Mouse (Mus musculus) embryo, embryonic 10 days (tissue): ENCODE results near the gene Cox8a.

Source experiments
- DNase-seq: peaks from one replicate; pipeline ENCODE4 v3.0.0-alpha.2; 2015; ENCODE audit warnings: low spot score

Gene Cox8a

GRCm38 (mm10) chr19:7223488-7223887 is 6.1 kb upstream of the Cox8a start:
- DNase-seq, result no peak

DNA sequence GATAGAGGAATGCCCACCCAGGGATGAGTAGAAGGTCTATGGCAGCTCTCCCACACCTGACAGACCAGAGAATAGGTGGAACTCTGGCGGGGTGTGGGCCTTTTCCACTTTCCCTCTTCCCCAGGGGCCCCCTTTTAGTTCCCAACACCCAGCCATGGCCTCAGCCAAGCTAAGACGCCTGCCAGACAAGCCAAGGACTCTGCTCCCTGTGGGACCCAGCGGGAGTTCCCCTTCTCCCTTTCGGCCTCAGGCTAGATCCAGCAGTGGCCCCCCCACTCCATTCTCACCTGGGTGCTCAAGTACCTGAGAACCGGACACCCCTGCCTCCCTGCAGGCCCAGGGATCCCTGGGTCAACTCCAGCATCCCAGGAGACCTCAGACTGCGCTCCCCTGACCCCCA is 4.8 kb upstream of the Cox8a start:
- no peak for DNase-seq

DNA sequence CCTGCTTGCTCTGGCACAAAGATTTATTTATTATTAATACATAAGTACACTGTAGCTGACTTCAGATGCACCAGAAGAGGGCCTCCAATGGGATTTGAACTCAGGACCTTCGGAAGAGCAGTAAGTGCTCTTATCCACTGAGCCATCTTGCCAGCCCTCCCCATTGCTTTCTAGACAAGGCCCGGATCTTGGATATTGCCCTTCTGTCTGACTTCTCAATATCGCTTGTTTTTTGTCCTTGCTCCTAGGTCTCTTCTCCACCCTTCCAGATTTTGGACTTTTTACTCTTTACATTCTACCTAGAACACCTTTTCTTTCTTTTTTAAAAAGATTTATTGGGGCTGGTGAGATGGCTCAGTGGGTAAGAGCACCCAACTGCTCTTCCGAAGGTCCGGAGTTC is 1.3 kb upstream of the Cox8a start:
- DNase-seq, result no peak

- DNase-seq, result no peak
These were observed 481 bp upstream of the Cox8a start for GRCm38 (mm10) chr19:7217926-7218267.

GRCm38 (mm10) chr19:7214484-7214883 is 2.9 kb downstream of the Cox8a start:
- DNase-seq, result no peak

DNA sequence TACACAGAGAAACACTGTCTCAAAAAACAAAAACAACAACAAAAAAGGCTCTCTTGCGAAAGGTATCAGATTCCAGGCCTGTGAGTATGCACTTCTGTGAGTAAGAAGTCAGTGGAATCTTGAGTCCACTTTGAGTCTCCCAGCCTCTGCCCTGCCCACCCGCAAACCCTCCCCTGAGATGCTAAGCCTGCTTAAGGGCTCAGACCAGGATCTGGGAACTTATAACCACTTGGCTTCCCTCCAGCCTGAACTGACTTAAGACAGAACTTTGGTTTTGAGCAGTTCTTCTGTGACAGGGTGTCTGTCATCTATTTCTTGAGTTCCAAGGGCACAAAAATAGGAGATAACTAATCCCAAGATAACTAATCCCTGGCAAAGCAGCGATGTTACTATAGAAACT is 4.4 kb downstream of the Cox8a start:
- DNase-seq, result no peak

- no peak for DNase-seq
These were observed 5.2 kb downstream of the Cox8a start for GRCm38 (mm10) chr19:7212216-7212615.

GRCm38 (mm10) chr19:7209907-7210646 is 7.3 kb downstream of the Cox8a start:
- no peak for DNase-seq

GRCm38 (mm10) chr19:7205753-7206736 is 11.4 kb downstream of the Cox8a start, which contains the start of gene Otub1:
TSS of gene Otub1 (minus strand) at chr19:7206316.
- DNase-seq, result peak; percentile 97

DNA sequence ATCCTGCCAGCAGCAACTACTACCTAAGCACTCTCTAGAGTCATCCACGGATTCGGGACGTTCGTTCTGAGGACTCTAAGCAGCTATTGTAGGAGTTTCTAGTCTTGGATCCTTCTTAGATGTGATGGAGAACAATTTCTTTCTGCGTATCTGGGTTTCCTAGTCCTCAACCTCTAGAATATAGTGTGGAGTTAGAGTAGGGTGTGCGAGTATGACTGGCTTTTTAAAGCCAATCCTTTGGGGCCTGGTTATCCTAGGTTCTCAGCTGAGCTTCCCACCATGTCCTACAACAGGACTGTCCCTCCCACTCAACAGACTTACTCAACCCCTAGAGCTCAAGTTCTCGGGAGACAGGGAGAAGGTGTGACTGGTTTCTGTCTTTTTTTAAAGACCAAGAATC is 12.1 kb downstream of the Cox8a start:
- DNase-seq, result no peak

- no peak for DNase-seq
These were observed 12.5 kb downstream of the Cox8a start for GRCm38 (mm10) chr19:7204898-7205297.

GRCm38 (mm10) chr19:7200427-7200826 is 17.0 kb downstream of the Cox8a start:
- no peak for DNase-seq

DNA sequence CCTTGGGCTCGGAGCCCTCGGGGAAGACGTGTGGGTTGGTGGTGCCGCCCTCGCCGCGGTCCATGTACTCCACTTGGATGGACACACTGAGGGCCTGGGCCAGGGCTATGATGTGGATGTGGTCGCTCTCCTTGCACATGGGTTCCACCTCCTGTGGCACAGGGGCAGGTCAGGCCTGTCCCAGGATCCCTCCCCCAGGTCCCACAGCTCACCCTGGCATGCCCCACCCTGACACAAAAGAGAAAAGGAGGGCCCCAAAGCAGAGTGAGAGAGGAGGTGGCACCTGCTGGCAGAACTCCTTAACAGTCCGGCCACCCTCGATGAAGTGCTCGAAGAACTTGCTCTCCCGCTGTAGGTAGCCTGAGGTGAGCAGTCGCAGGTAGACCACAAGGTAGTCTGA is 18.3 kb downstream of the Cox8a start:
- DNase-seq, result no peak

DNA sequence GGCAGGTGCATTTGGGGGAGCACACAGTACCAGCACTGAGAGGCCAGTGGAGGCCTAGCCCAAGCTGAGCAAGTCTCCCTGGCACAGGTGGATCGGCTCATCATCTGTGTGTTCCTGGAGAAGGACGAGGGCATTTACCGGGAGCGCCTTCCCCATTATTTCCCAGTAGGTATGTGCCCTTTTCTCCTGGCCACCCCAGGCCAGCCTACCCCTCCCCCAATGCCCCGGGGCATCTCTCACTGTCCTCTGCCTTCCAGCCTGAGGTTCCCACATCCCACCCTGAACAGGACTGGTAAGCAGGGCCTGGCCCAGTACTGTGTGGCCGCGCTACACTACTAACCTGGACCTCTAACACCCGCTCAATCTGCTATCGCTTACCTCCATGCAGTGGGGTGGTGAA is 20.0 kb downstream of the Cox8a start:
- no peak for DNase-seq

DNA sequence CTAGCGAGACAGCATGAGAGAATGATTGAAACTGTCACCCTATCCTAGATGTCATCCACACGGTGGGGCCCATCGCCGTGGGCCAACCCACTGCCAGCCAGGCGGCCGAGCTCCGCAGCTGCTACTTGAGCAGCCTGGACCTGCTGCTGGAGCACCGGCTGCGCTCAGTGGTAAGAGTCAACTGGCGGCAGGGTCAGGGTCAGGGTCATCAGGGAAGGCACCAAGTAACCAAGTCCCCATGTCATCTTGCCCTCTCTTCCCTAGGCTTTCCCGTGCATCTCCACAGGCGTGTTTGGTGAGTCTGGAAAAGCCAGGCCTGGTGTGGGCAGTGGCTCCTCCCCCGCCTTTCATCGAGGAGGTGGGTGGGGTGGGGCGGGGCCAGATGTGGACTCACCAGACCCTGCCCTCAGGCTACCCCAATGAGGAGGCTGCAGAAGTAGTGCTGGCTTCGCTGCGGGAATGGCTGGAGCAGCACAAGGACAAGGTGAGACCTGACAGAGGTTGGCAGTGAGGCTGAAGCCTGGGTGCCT is 20.6 kb downstream of the Cox8a start:
- peak; percentile 75 for DNase-seq

DNA sequence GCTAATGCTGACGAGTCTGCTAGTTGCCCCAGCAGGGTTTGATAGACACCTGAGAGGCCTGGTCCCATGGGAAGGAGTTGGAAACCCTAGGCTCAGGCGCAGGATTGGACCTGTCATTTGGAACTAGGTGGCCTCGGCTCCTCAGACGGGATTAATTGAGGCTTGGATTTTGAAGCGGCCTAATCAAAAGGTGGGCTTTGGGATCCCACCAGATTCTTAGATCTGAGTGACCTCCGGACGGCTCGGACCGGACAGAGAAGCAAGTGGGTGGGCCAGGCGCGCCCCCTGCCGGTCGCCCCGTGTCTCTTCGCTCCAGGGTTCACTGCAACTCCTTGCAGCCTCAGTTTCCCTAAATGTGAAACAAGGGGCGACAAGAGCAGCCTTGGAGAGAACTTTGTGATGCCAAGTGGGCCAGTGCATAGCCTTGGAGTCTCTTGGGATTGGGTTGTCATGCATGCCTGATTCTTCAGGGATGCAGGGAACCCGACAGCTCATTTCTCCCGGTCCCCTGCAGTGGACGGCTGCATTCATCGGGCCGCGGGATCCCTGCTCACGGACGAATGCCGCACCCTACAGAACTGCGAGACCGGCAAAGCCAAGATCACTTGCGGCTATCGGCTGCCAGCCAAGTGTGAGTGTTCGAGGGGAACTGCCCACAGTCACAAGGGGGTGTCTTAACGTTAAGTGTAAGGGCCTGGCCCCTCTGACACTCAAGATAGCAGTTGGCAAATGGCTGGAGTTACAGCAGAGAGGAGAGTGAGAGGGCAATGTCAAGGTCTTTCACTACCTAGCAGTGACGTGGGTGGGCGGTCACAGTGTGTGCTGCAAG is 21.3 kb downstream of the Cox8a start:
- DNase-seq, result peak; percentile 73

- no peak for DNase-seq
These were observed 24.9 kb downstream of the Cox8a start for GRCm38 (mm10) chr19:7192561-7192967.

DNA sequence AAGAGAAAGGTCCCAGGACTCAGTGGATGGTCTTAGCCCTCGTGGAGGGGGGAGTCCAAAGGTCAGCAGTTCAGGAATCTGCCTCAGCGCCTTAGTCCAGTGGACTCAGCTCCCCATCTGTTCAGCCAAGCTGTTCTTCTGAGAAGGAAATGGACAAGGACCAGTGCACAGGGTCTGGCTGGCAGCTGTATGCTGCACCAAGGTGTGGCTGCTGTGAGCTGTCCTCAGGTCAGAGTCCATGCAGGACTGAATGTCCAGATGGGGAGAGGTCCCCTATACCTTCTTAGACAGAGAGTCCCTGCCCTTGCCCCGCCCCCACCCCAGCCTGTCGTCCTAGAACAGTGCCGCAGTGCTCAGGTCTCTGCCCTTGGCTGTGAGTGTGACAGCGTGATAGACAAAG is 25.8 kb downstream of the Cox8a start:
- DNase-seq, result no peak

GRCm38 (mm10) chr19:7190986-7191385 is 26.4 kb downstream of the Cox8a start:
- DNase-seq, result no peak

- DNase-seq, result no peak
These were observed 28.4 kb downstream of the Cox8a start for GRCm38 (mm10) chr19:7189026-7189425.

DNA sequence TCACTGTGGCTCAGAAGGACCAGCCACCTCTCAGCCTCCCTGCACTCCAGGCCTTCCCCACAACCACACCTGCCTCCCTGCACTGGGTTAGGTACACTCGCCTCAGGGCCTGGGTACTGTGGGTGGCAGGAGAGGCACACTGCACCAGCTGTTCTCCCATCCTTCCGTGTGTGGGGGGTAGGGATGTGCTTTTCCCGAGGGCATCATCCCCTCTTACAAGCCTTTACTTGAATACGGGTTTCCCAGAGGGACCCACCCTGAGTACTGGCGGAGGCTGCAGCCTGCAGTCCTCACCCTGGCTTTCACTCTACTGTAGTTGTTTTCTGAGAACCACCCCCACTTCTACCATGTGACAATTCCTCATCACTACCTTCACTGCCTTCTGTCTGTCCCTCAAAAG is 30.3 kb downstream of the Cox8a start:
- DNase-seq, result no peak

GRCm38 (mm10) chr19:7185715-7186291 is 31.6 kb downstream of the Cox8a start:
- peak; percentile 74 for DNase-seq
